Mouse (Mus musculus): ENCODE measurements at regions not wholly inside any gene's neighbourhood (a gene's known extent, or its start where the extent isn't known, plus 50 kb on each side); places are given as distances from the start of the nearest gene placed in this dataset.

DNA sequence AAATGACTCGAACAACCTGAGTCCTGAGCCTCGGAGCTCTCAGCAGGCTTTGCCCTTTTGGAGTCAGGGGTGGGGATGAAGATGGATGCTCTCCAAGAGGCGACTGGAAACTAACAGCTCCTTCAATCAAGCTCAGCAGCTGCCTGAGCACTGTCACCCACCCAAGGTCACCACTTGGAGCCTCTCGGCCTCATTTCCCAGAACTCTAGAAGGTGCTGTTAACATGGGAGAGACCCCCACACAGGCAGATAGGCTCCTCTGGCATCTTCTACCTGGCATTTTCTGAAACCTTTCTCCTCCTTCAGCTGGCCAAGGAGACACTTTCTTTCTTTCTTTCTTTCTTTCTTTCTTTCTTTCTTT lies 67.0 kb upstream of the Noct start:
- peaks cover 8% of the 10 kb centered on the region for H3K4me1 ChIP-seq (ENCODE audit: insufficient read depth, low read depth, low read length)
- no peaks in the 10 kb centered on the region for H3K36me3 ChIP-seq (replicated peaks)
- no peak for ATAC-seq (ENCODE audit: extremely low read depth, insufficient number of reproducible peaks, low FRiP score, poor library complexity, severe bottlenecking)
- no peaks in the 10 kb centered on the region for H3K9me3 ChIP-seq (replicated peaks)
- no peak for TF ChIP-seq GATA1 (IDR thresholded peaks at IDR 0.05; ENCODE audit: borderline replicate concordance, low read length)
- TF ChIP-seq GATA2 (IDR thresholded peaks at IDR 0.05; ENCODE audit: borderline replicate concordance, low read depth, low read length): no peak
- TF ChIP-seq CTCF (IDR thresholded peaks at IDR 0.05; ENCODE audit: low read depth, low read length): no peak
- no peak for TF ChIP-seq TAL1 (conservative IDR thresholded peaks at IDR 0.05; ENCODE audit: low read depth, low read length)
- TF ChIP-seq POLR2AphosphoS5 (IDR thresholded peaks at IDR 0.05; ENCODE audit: insufficient replicate concordance, low read depth, low read length): no peak
- DNase-seq (ENCODE audit: low spot score): no peak
- H3K27me3 ChIP-seq (ENCODE audit: insufficient read depth, low read length): peaks cover 4% of the 10 kb centered on the region; the same call in 1 of the 2 replicates
- H3K4me3 ChIP-seq (ENCODE audit: low read depth, low read length): no peak overlapping the region

DNA sequence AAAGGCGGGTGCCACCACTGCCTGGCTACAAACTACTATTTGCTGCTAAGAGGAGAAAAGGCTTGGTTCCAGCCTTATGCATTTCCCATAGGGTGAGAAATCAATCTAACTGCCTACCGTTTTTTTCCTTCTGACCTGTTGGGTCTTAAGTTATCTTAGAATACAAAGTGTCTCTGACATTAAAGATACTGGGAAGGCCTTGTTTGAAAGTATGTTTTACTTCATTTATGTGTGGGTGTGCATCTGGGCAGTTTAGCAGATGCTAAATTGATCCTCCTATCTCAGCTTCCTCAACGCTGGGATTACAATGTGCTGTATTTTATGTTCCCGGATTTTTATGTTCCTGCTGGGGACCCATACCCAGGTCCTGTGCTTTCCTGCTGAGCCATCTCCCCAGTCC lies 65.8 kb upstream of the Noct start:
- ATAC-seq (ENCODE audit: extremely low read depth, insufficient number of reproducible peaks, low FRiP score, poor library complexity, severe bottlenecking): no peak
- Histone ChIP-seq H3K4me1 (ENCODE audit: insufficient read depth, low read depth, low read length) (peaks cover 8% of the 10 kb centered on the region), H3K9me3 (replicated peaks) (no peaks in the 10 kb centered on the region), H3K27me3 (ENCODE audit: insufficient read depth, low read length) (peaks cover 4% of the 10 kb centered on the region; the same call in 1 of the 2 replicates), H3K4me3 (ENCODE audit: low read depth, low read length) (no peak overlapping the region), H3K36me3 (replicated peaks) (no peaks in the 10 kb centered on the region)
- no peak for TF ChIP-seq GATA1 (IDR thresholded peaks at IDR 0.05; ENCODE audit: borderline replicate concordance, low read length)
- TF ChIP-seq TAL1 (conservative IDR thresholded peaks at IDR 0.05; ENCODE audit: low read depth, low read length): no peak
- TF ChIP-seq CTCF (IDR thresholded peaks at IDR 0.05; ENCODE audit: low read depth, low read length): no peak
- TF ChIP-seq GATA2 (IDR thresholded peaks at IDR 0.05; ENCODE audit: borderline replicate concordance, low read depth, low read length): no peak
- no peak for TF ChIP-seq POLR2AphosphoS5 (IDR thresholded peaks at IDR 0.05; ENCODE audit: insufficient replicate concordance, low read depth, low read length)
- no peak for DNase-seq (ENCODE audit: low spot score)

DNA sequence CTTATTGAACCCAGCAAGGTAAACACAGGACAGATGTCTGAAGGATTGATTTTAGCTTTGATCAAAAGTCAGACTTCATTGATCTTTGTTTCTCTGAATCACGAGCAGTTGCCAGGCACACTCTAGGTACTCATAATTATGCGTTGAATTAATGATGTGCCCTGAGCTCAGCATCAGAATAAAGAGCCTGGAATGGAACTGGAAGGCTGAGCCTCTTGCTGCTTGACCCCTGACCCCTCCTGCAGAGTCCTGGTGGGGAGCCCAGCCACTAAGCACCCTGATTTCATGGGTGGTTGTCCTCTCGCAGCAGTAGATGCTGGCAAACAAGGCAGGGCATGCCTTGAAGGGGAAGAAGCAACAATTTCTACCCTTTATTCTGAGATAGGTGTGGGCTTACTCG lies 64.9 kb upstream of the Noct start:
- Histone ChIP-seq H3K4me3 (ENCODE audit: low read depth, low read length) (no peak overlapping the region), H3K4me1 (ENCODE audit: insufficient read depth, low read depth, low read length) (peaks cover 8% of the 10 kb centered on the region), H3K27me3 (ENCODE audit: insufficient read depth, low read length) (peaks cover 4% of the 10 kb centered on the region; the same call in 1 of the 2 replicates), H3K9me3 (replicated peaks) (no peaks in the 10 kb centered on the region), H3K36me3 (replicated peaks) (no peaks in the 10 kb centered on the region)
- no peak for TF ChIP-seq GATA2 (IDR thresholded peaks at IDR 0.05; ENCODE audit: borderline replicate concordance, low read depth, low read length)
- DNase-seq (ENCODE audit: low spot score): no peak
- no peak for ATAC-seq (ENCODE audit: extremely low read depth, insufficient number of reproducible peaks, low FRiP score, poor library complexity, severe bottlenecking)

DNA sequence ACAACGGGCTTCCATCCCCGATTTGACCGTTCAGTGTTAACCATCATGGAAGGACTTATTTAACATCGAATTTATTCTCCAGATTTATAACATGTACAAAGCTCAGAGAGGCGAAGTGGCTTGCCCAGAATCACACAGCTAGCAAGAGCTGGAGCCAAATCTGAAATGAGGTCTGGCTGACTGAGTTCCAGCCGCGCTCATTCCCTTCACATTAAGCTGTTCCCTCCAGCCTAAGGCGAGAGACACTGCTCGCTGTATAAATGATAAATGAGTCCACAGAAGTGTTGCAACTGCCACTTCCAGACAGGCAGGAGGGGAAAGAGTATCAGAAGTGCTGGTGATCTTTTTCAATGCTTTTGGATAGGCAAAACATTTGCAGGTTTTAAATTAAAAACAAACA lies 64.4 kb upstream of the Noct start:
- Histone ChIP-seq H3K36me3 (replicated peaks) (no peaks in the 10 kb centered on the region), H3K4me3 (ENCODE audit: low read depth, low read length) (no peak overlapping the region), H3K4me1 (ENCODE audit: insufficient read depth, low read depth, low read length) (peaks cover 8% of the 10 kb centered on the region), H3K27me3 (ENCODE audit: insufficient read depth, low read length) (peaks cover 4% of the 10 kb centered on the region; the same call in 1 of the 2 replicates), H3K9me3 (replicated peaks) (no peaks in the 10 kb centered on the region)
- DNase-seq (ENCODE audit: low spot score) (no peak), ATAC-seq (ENCODE audit: extremely low read depth, insufficient number of reproducible peaks, low FRiP score, poor library complexity, severe bottlenecking) (no peak)
- TF ChIP-seq GATA1 (IDR thresholded peaks at IDR 0.05; ENCODE audit: borderline replicate concordance, low read length) (no peak), GATA2 (IDR thresholded peaks at IDR 0.05; ENCODE audit: borderline replicate concordance, low read depth, low read length) (no peak)

GRCm38 (mm10) chr3:51160625-51161024 lies 63.6 kb upstream of the Noct start:
- DNase-seq (ENCODE audit: low spot score): no peak
- Histone ChIP-seq H3K4me3 (ENCODE audit: low read depth, low read length) (no peak overlapping the region), H3K9me3 (replicated peaks) (no peaks in the 10 kb centered on the region), H3K4me1 (ENCODE audit: insufficient read depth, low read depth, low read length) (peaks cover 8% of the 10 kb centered on the region), H3K36me3 (replicated peaks) (no peaks in the 10 kb centered on the region), H3K27me3 (ENCODE audit: insufficient read depth, low read length) (peaks cover 4% of the 10 kb centered on the region; the same call in 1 of the 2 replicates)
- no peak for TF ChIP-seq CTCF (IDR thresholded peaks at IDR 0.05; ENCODE audit: low read depth, low read length)
- TF ChIP-seq TAL1 (conservative IDR thresholded peaks at IDR 0.05; ENCODE audit: low read depth, low read length): no peak
- TF ChIP-seq GATA1 (IDR thresholded peaks at IDR 0.05; ENCODE audit: borderline replicate concordance, low read length): no peak
- no peak for TF ChIP-seq GATA2 (IDR thresholded peaks at IDR 0.05; ENCODE audit: borderline replicate concordance, low read depth, low read length)
- TF ChIP-seq POLR2AphosphoS5 (IDR thresholded peaks at IDR 0.05; ENCODE audit: insufficient replicate concordance, low read depth, low read length): no peak
- no peak for ATAC-seq (ENCODE audit: extremely low read depth, insufficient number of reproducible peaks, low FRiP score, poor library complexity, severe bottlenecking)

DNA sequence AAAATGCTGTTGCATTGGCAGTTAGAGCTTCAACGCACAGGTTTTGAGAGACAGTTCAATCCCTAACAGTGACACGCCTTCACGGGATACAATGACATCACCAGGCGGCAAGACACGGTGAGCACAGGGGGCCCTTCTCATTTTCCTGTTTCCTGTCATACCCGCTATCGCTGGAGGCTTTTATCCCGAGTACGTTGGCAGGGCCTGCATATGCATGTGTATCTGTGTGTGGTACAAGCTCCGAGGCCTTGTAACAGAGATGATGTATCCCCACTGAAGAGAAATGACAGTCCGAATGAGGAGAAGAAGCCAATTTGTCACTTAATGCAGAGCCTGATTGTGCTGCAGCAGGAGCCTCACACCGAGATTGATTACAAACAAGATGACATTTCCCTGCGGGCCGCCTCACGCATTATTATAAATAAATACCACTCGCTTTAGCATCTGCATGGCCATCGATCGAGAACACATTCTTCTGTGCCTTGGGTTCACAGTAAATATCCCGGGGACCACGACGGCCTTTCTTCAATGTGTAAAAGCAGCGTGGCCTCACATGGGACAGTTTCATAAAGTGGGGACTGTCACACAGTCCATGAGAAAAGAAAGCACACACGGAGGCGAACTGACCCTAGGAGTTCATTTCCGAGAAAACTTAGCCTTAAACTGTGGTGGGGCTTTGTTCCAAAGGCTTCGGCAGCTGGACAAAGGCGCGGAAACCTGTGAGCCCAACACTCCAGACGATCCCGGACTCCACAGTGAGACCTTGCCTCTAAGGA lies 54.9 kb upstream of the Noct start:
- TF ChIP-seq GATA1 (IDR thresholded peaks at IDR 0.05; ENCODE audit: borderline replicate concordance, low read length) (no peak), GATA2 (IDR thresholded peaks at IDR 0.05; ENCODE audit: borderline replicate concordance, low read depth, low read length) (no peak), CTCF (IDR thresholded peaks at IDR 0.05; ENCODE audit: low read depth, low read length) (no peak), POLR2AphosphoS5 (IDR thresholded peaks at IDR 0.05; ENCODE audit: insufficient replicate concordance, low read depth, low read length) (no peak), TAL1 (conservative IDR thresholded peaks at IDR 0.05; ENCODE audit: low read depth, low read length) (no peak)
- H3K27me3 ChIP-seq (ENCODE audit: insufficient read depth, low read length): no peaks in the 10 kb centered on the region
- ATAC-seq (ENCODE audit: extremely low read depth, insufficient number of reproducible peaks, low FRiP score, poor library complexity, severe bottlenecking) (no peak), DNase-seq (ENCODE audit: low spot score) (no peak)
- no peaks in the 10 kb centered on the region for H3K4me1 ChIP-seq (ENCODE audit: insufficient read depth, low read depth, low read length)
- no peaks in the 10 kb centered on the region for H3K9me3 ChIP-seq (replicated peaks)
- H3K36me3 ChIP-seq (replicated peaks): no peaks in the 10 kb centered on the region
- H3K4me3 ChIP-seq (ENCODE audit: low read depth, low read length): no peak overlapping the region
